Mouse (Mus musculus): ENCODE data around the gene Dock7. TPM values are rescaled to one million over a fixed set of nuclear protein-coding genes. Genes with fewer than 3 reads are reported as not detected.
A peak's percentile ranks its signal among the peaks of the same experiment; 100 is the strongest.
"Not testable (repeated sequence)": the region's sequence is repeated elsewhere in the genome, so short reads cannot be mapped to it uniquely, and the experiment has no call there.

The Dock7 gene
- polyA plus RNA-seq, 1 experiment from 2014 or later, result 38.9 TPM

GRCm38 (mm10) chr4:98978693-98979092 is 142.0 kb downstream of the Dock7 start:
- Histone ChIP-seq H3K27ac (no peak overlapping the region), H3K4me3 (replicated peaks; ENCODE audit: low read depth, low read length) (no peak overlapping the region), H3K36me3 (ENCODE audit: insufficient read depth, low read length) (peaks cover 12% of the 10 kb centered on the region; the same call in 1 of the 2 replicates), H3K9ac (ENCODE audit: low read depth, low read length) (no peak overlapping the region), H3K4me1 (replicated peaks; ENCODE audit: insufficient read depth, low read length) (no peaks in the 10 kb centered on the region), H3K9me3 (replicated peaks; ENCODE audit: low read length) (no peaks in the 10 kb centered on the region), H3K27me3 (ENCODE audit: insufficient read depth, low read length) (no peaks in the 10 kb centered on the region), H3K4me2 (ENCODE audit: low read length) (no peak overlapping the region)
- no peak for TF ChIP-seq CTCF (IDR thresholded peaks at IDR 0.05; ENCODE audit: low read depth)
- ATAC-seq (replicated peaks; ENCODE audit: low FRiP score, low read depth) (no peak), DNase-seq (ENCODE audit: low spot score) (no peak)
- 81% methylated on average over 2 of the region's 2 CpGs for WGBS

DNA sequence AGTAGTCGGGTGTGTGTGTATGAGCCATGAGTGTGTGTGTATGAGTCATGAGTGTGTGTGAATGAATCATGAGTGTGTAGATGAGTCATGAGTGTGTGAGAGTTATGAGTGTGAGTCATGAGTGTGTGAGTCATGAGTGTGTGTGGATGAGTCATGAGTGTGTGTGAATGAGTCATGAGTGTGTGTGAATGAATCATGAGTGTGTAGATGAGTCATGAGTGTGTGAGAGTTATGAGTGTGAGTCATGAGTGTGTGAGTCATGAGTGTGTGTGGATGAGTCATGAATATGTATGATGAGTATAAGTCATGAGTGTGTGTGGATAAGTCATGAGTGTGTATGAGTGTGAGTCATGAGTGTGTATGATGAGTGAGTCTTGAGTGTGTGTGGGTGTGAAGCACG is 142.4 kb downstream of the Dock7 start:
- not testable (repeated sequence) for H3K4me1 ChIP-seq (replicated peaks; ENCODE audit: insufficient read depth, low read length); H3K4me3 ChIP-seq (replicated peaks; ENCODE audit: low read depth, low read length); DNase-seq (ENCODE audit: low spot score); H3K27ac ChIP-seq; ATAC-seq (replicated peaks; ENCODE audit: low FRiP score, low read depth); H3K27me3 ChIP-seq (ENCODE audit: insufficient read depth, low read length); H3K9ac ChIP-seq (ENCODE audit: low read depth, low read length); H3K9me3 ChIP-seq (replicated peaks; ENCODE audit: low read length); H3K4me2 ChIP-seq (ENCODE audit: low read length)
- H3K36me3 ChIP-seq (ENCODE audit: insufficient read depth, low read length), result peaks cover 14% of the 10 kb centered on the region; the same call in 1 of the 2 replicates
- WGBS, result 93% methylated on average over 2 of the region's 2 CpGs

DNA sequence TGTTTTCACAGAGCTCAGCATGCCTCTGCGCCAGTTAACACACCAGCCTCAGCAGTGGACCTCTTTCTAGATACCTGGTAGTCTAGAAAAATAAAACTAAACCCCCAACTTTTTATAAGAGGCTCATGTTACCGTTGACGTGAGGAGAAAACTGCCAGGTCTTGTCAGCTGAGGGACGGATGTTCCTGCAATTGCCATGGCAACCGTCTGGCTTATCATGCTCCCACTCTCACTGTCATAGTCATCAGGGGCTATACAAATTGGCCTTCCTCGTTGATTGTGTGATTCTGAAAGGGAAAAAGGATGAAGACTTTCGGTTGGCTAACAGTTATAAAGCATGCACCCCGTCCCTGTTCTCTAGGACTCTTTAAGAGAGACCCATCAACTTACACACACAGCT is 145.0 kb downstream of the Dock7 start:
- Histone ChIP-seq H3K9me3 (replicated peaks; ENCODE audit: low read length) (no peaks in the 10 kb centered on the region), H3K9ac (ENCODE audit: low read depth, low read length) (no peak overlapping the region), H3K27me3 (ENCODE audit: insufficient read depth, low read length) (no peaks in the 10 kb centered on the region), H3K4me1 (replicated peaks; ENCODE audit: insufficient read depth, low read length) (no peaks in the 10 kb centered on the region), H3K27ac (no peak overlapping the region), H3K4me3 (replicated peaks; ENCODE audit: low read depth, low read length) (no peak overlapping the region), H3K36me3 (ENCODE audit: insufficient read depth, low read length) (peaks cover 23% of the 10 kb centered on the region; the same call in 1 of the 2 replicates), H3K4me2 (ENCODE audit: low read length) (no peak overlapping the region)
- TF ChIP-seq CTCF (IDR thresholded peaks at IDR 0.05; ENCODE audit: low read depth), result no peak
- DNase-seq (ENCODE audit: low spot score) (no peak), ATAC-seq (replicated peaks; ENCODE audit: low FRiP score, low read depth) (no peak)
- 63% methylated on average over 8 of the region's 8 CpGs for WGBS

- 92% methylated on average over 3 of the region's 3 CpGs for WGBS
- no peaks in the 10 kb centered on the region for H3K4me1 ChIP-seq (replicated peaks; ENCODE audit: insufficient read depth, low read length)
These were observed 150.8 kb downstream of the Dock7 start for GRCm38 (mm10) chr4:98969946-98970345.

GRCm38 (mm10) chr4:98960243-98960642 is 160.5 kb downstream of the Dock7 start:
- no peak overlapping the region for H3K27ac ChIP-seq
- H3K4me2 ChIP-seq (ENCODE audit: low read length), result no peak overlapping the region
- ATAC-seq (replicated peaks; ENCODE audit: low FRiP score, low read depth) (peak; percentile 68), DNase-seq (ENCODE audit: low spot score) (peak; percentile 2)
- no peak overlapping the region for H3K4me3 ChIP-seq (replicated peaks; ENCODE audit: low read depth, low read length)
- WGBS, result 82% methylated on average over 3 of the region's 3 CpGs
- H3K9me3 ChIP-seq (replicated peaks; ENCODE audit: low read length), result no peaks in the 10 kb centered on the region
- H3K9ac ChIP-seq (ENCODE audit: low read depth, low read length), result no peak overlapping the region
- H3K4me1 ChIP-seq (replicated peaks; ENCODE audit: insufficient read depth, low read length), result no peaks in the 10 kb centered on the region
- TF ChIP-seq CTCF (IDR thresholded peaks at IDR 0.05; ENCODE audit: low read depth), result no peak
- peaks cover 33% of the 10 kb centered on the region; the same call in 1 of the 2 replicates for H3K36me3 ChIP-seq (ENCODE audit: insufficient read depth, low read length)
- H3K27me3 ChIP-seq (ENCODE audit: insufficient read depth, low read length), result no peaks in the 10 kb centered on the region

More at GRCm38 (mm10) chr4:98969946-98970345, 150.8 kb downstream of the Dock7 start:
- Histone ChIP-seq H3K27ac (no peak overlapping the region), H3K9me3 (replicated peaks; ENCODE audit: low read length) (no peaks in the 10 kb centered on the region), H3K4me3 (replicated peaks; ENCODE audit: low read depth, low read length) (no peak overlapping the region), H3K9ac (ENCODE audit: low read depth, low read length) (no peak overlapping the region), H3K27me3 (ENCODE audit: insufficient read depth, low read length) (no peaks in the 10 kb centered on the region), H3K4me2 (ENCODE audit: low read length) (no peak overlapping the region), H3K36me3 (ENCODE audit: insufficient read depth, low read length) (peaks cover 46% of the 10 kb centered on the region)
- 0 out of 2 replicates have a peak, but pooled peaks have one; percentile 25 for TF ChIP-seq CTCF (IDR thresholded peaks at IDR 0.05; ENCODE audit: low read depth)
- ATAC-seq (replicated peaks; ENCODE audit: low FRiP score, low read depth) (no peak), DNase-seq (ENCODE audit: low spot score) (no peak)

- H3K9ac ChIP-seq (ENCODE audit: low read depth, low read length), result no peak overlapping the region
- peaks cover 33% of the 10 kb centered on the region; the same call in 1 of the 2 replicates for H3K36me3 ChIP-seq (ENCODE audit: insufficient read depth, low read length)
- no peaks in the 10 kb centered on the region for H3K9me3 ChIP-seq (replicated peaks; ENCODE audit: low read length)
- H3K4me1 ChIP-seq (replicated peaks; ENCODE audit: insufficient read depth, low read length), result no peaks in the 10 kb centered on the region
- 94% methylated on average over 8 of the region's 8 CpGs for WGBS
- ATAC-seq (replicated peaks; ENCODE audit: low FRiP score, low read depth) (no peak), DNase-seq (ENCODE audit: low spot score) (no peak)
- H3K4me3 ChIP-seq (replicated peaks; ENCODE audit: low read depth, low read length), result no peak overlapping the region
- H3K4me2 ChIP-seq (ENCODE audit: low read length), result no peak overlapping the region
- no peak overlapping the region for H3K27ac ChIP-seq
- TF ChIP-seq CTCF (IDR thresholded peaks at IDR 0.05; ENCODE audit: low read depth), result no peak
- H3K27me3 ChIP-seq (ENCODE audit: insufficient read depth, low read length), result no peaks in the 10 kb centered on the region
These were observed 164.7 kb downstream of the Dock7 start for GRCm38 (mm10) chr4:98955986-98956385.

DNA sequence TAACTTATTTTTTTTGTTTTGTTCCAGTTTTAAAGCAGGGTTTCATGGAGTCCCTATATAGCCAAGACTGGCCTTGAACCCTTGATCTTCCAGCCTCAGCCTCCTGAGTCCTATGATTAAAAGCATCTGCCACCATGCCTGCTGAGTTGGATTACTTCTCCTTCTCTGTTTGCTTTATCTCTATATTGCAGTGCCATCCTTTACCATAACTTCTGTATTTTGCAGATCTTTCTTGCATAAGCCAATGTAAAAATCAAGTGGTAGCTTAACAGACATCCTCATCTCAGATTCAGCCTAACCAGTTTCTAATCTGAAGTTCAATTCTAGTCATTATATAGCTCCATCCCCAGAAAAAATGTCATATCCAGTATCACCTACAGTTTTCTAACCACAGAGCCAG is 170.2 kb downstream of the Dock7 start:
- H3K9me3 ChIP-seq (replicated peaks; ENCODE audit: low read length), result no peaks in the 10 kb centered on the region
- no peak for TF ChIP-seq CTCF (IDR thresholded peaks at IDR 0.05; ENCODE audit: low read depth)
- no peaks in the 10 kb centered on the region for H3K4me1 ChIP-seq (replicated peaks; ENCODE audit: insufficient read depth, low read length)
- H3K27ac ChIP-seq, result no peak overlapping the region
- no peak overlapping the region for H3K9ac ChIP-seq (ENCODE audit: low read depth, low read length)
- ATAC-seq (replicated peaks; ENCODE audit: low FRiP score, low read depth) (no peak), DNase-seq (ENCODE audit: low spot score) (no peak)
- H3K36me3 ChIP-seq (ENCODE audit: insufficient read depth, low read length), result peaks cover 17% of the 10 kb centered on the region; the same call in 1 of the 2 replicates
- H3K27me3 ChIP-seq (ENCODE audit: insufficient read depth, low read length), result no peaks in the 10 kb centered on the region
- H3K4me2 ChIP-seq (ENCODE audit: low read length), result no peak overlapping the region
- H3K4me3 ChIP-seq (replicated peaks; ENCODE audit: low read depth, low read length), result no peak overlapping the region
